Mouse (Mus musculus) hindbrain, embryonic 11.5 days (tissue): ENCODE measurements around the gene Hoxb7. TPM values are rescaled to one million over a fixed set of nuclear protein-coding genes. Genes with fewer than 3 reads are reported as not detected.

Experiments used
- microRNA counts: library from miRNA; unstranded; fragments of <30 nt; microRNA quantifications from one replicate; lab custom pipeline; 2015
- polyA plus RNA-seq: library from polyadenylated mRNA; unstranded; fragments of >200 nt; fragmentation: Nextera tagmentation; extraction: Ambion mirVana; gene quantifications from 2 replicates; pipeline ENCODE4 v1.2.1, GENCODE M21; 2014

The Hoxb7 gene
- polyA plus RNA-seq, 1 experiment from 2014 or later: 4.0 TPM

MicroRNAs encoded within 50 kb of the gene (microRNA counts, 519-probe panel; counts per million panel counts)
- microRNA mmu-miR-10a (lab: Ali Mortazavi, UCI): 5,894 counts per million, percentile 85 among the panel's probes with 10 or more counts
- not detected for microRNA mmu-miR-196a (lab: Ali Mortazavi, UCI)

Other genes starting within 250 kb of the Hoxb7 start
- gene Ube2z, start 221.2 kb upstream of the Hoxb7 start, polyA plus RNA-seq: 20.9 and 25.2 TPM in 2 replicates
- gene Atp5g1, start 211.0 kb upstream of the Hoxb7 start, polyA plus RNA-seq: 474 and 485 TPM in 2 replicates
- 0.17 TPM in 1 of 2 replicates, not detected in the other for gene Calcoco2, start 174.7 kb upstream of the Hoxb7 start, polyA plus RNA-seq
- gene Ttll6, start 152.8 kb upstream of the Hoxb7 start, polyA plus RNA-seq: 0.07 and 0.12 TPM in 2 replicates
- gene Hoxb13, start 92.3 kb upstream of the Hoxb7 start, polyA plus RNA-seq: not detected in 2 replicates
- 0.80 and 3.2 TPM in 2 replicates for gene Hoxb9, start 15.2 kb upstream of the Hoxb7 start, polyA plus RNA-seq
- 3.1 and 7.0 TPM in 2 replicates for gene Hoxb8, start 4.7 kb upstream of the Hoxb7 start, polyA plus RNA-seq
- gene Hoxb6, start 5.9 kb downstream of the Hoxb7 start, polyA plus RNA-seq: 15.9 and 38.5 TPM in 2 replicates
- gene Hoxb5, start 16.7 kb downstream of the Hoxb7 start, polyA plus RNA-seq: 33.1 and 42.5 TPM in 2 replicates
- 3.5 and 5.1 TPM in 2 replicates for gene Hoxb4, start 31.6 kb downstream of the Hoxb7 start, polyA plus RNA-seq
- 10.5 and 13.1 TPM in 2 replicates for gene Hoxb3, start 36.7 kb downstream of the Hoxb7 start, polyA plus RNA-seq
- gene Hoxb2, start 63.9 kb downstream of the Hoxb7 start, polyA plus RNA-seq: 64.9 and 67.5 TPM in 2 replicates
- 7.3 and 8.2 TPM in 2 replicates for gene Hoxb1, start 79.1 kb downstream of the Hoxb7 start, polyA plus RNA-seq
- gene Skap1, start 178.0 kb downstream of the Hoxb7 start, polyA plus RNA-seq: 0.85 and 1.5 TPM in 2 replicates